Mouse (Mus musculus) heart, embryonic 11.5 days (tissue): ENCODE measurements around the gene Safb2. TPM values are rescaled to one million over a fixed set of nuclear protein-coding genes. Genes with fewer than 3 reads are reported as not detected.
"Not testable (repeated sequence)": the region's sequence is repeated elsewhere in the genome, so short reads cannot be mapped to it uniquely, and the experiment has no call there.

Source experiments
- ATAC-seq: fragments of 200-750 bp; cut with Nextera tagmentation; replicated peaks from 2 replicates; pipeline ENCODE4 v1.8.0; 2017; ENCODE audit warnings: moderate library complexity; ENCODE audit not compliant: insufficient number of reproducible peaks, low FRiP score, low TSS enrichment
- H3K27ac ChIP-seq: fragments of 300-500 bp; sonication (generic); 2 replicates; pipeline ENCODE4 v1.5.1; 2014; ENCODE audit warnings: mild to moderate bottlenecking, low read depth, low read length
- H3K27me3 ChIP-seq: fragments of 300-500 bp; sonication (generic); 2 replicates; pipeline ENCODE4 v1.6.1; 2014; ENCODE audit warnings: mild to moderate bottlenecking, low read length, mixed read lengths; ENCODE audit not compliant: control insufficient read depth, insufficient read depth
- H3K36me3 ChIP-seq: fragments of 300-500 bp; sonication (generic); 2 replicates; pipeline ENCODE4 v1.6.1; 2014; ENCODE audit warnings: mild to moderate bottlenecking, low read length, moderate library complexity, mixed read lengths; ENCODE audit not compliant: control insufficient read depth, insufficient read depth
- H3K4me1 ChIP-seq: fragments of 300-500 bp; sonication (generic); 2 replicates; pipeline ENCODE4 v1.6.1; 2014; ENCODE audit warnings: low read length; ENCODE audit not compliant: control insufficient read depth, insufficient read depth
- H3K4me2 ChIP-seq: fragments of 300-500 bp; sonication (generic); 2 replicates; pipeline ENCODE4 v1.6.1; 2014; ENCODE audit warnings: mild to moderate bottlenecking, moderate library complexity
- H3K4me3 ChIP-seq: fragments of 300-500 bp; sonication (generic); 2 replicates; pipeline ENCODE4 v1.5.1; 2014; ENCODE audit warnings: low read depth, low read length
- H3K9ac ChIP-seq: fragments of 300-500 bp; sonication (generic); 2 replicates; pipeline ENCODE4 v1.6.1; 2014; ENCODE audit warnings: mild to moderate bottlenecking, low read depth, low read length, moderate library complexity
- H3K9me3 ChIP-seq: fragments of 300-500 bp; sonication (generic); replicated peaks from 2 replicates; pipeline ENCODE4 v1.6.1; 2016; ENCODE audit warnings: low read length; ENCODE audit not compliant: control insufficient read depth
- WGBS: fragments of 180-500 bp; shearing (Covaris S2); extraction: QIAGEN DNeasy Blood & Tissue Kit; methylation state at CpG from one replicate; pipeline ENCODE4 v1.1.7; 2014; ENCODE audit not compliant: insufficient replicate concordance; 5-methylcytosine and 5-hydroxymethylcytosine counted together
- polyA plus RNA-seq: library from polyadenylated mRNA; unstranded; fragments of >200 nt; fragmentation: Nextera tagmentation; extraction: Ambion mirVana; gene quantifications from 2 replicates; pipeline ENCODE4 v1.2.1, GENCODE M21; 2014

The Safb2 gene
- 47.7 and 48.0 TPM in 2 replicates for polyA plus RNA-seq

DNA sequence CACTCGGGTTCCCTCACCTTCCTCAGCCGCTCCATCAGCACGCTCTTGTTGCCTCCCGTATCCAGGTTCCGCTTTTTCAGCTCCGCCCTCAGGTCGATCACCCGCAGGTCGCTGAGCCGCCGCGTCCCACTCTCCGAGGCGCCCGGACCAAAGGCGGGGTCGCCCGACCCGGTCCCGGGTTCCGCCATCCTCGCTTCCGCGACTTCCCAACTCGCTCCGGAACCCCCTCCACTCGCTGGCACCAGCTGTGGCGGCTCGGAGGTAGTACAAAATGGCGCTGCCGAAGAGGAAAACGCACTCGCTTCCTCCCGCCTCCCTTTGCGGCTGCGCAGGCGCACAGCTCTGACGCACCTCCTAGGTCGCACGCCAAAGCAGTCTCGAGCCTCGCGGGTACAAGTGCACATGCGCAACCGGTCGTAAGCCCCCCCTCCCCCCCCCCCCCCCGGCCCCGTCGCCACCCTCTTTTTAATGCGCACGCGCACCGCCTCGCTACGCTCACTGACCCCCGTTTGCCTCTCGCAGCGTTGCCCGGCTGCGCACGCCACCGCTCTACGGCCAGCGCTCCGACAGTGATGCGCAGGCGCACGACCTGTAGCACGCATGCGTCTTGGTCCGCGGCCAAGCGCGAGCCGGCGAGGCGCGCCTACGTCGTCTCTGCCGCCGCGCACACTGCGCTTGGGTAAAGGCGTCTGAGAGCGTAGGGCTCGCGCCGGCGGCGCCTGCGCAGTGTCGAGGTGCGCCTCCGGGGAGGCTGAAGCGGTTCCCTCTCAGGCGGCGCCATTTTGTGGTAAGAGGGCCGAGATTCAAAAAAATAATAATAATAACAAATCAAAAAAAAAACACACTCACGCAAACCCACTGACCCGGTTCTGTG lies at the start of gene Safb2, which contains the start of gene Safb:
Gene Safb2 (minus strand): TSS at position 329 of the 874 bp plus-strand sequence.
Gene Safb (plus strand): TSS at position 569 of the 874 bp plus-strand sequence.
- H3K9ac ChIP-seq, result peak within 1 kb of the TSS; percentile 92
- no peaks in the 10 kb centered on the region for H3K27me3 ChIP-seq
- ATAC-seq, result peak; percentile 95
- H3K4me2 ChIP-seq, result peak within 1 kb of the TSS; percentile 89
- under 1% methylated on average over 89 of the region's 101 CpGs for WGBS
- no peaks in the 10 kb centered on the region for H3K9me3 ChIP-seq
- H3K36me3 ChIP-seq, result peaks cover 23% of the 10 kb centered on the region; the same call in 1 of the 2 replicates
- H3K4me1 ChIP-seq, result peaks cover 25% of the 10 kb centered on the region
- H3K27ac ChIP-seq, result peak within 1 kb of the TSS; percentile 95
- H3K4me3 ChIP-seq, result peak within 1 kb of the TSS; percentile 92

DNA sequence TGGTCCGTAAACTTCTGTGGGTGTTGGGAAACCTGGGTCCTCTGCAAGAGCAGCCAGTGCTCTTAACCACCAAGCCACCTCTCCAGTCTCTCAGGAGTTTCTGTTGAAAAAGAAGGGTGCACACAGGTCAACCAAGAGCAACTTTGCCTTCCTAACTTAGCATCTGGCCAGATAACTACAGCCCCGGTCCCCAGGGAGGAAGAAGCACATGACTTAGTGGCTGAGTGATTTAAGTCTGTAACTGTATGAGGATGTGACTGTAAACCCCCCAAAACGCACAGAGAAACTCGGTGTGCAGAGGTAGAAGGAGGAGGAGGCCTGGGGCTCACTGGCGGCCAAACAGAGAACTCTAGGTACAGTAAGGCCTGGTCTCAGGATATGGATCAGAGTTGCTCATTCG lies 49.6 kb upstream of the Safb2 start:
- no peak for ATAC-seq
- H3K27me3 ChIP-seq, result no peaks in the 10 kb centered on the region
- H3K9ac ChIP-seq, result no peak overlapping the region
- no peak overlapping the region for H3K4me2 ChIP-seq
- no peaks in the 10 kb centered on the region for H3K36me3 ChIP-seq
- H3K27ac ChIP-seq, result no peak overlapping the region
- H3K4me3 ChIP-seq, result no peak overlapping the region
- no peaks in the 10 kb centered on the region for H3K9me3 ChIP-seq
- 80% methylated on average over 6 of the region's 6 CpGs for WGBS
- H3K4me1 ChIP-seq, result no peaks in the 10 kb centered on the region

DNA sequence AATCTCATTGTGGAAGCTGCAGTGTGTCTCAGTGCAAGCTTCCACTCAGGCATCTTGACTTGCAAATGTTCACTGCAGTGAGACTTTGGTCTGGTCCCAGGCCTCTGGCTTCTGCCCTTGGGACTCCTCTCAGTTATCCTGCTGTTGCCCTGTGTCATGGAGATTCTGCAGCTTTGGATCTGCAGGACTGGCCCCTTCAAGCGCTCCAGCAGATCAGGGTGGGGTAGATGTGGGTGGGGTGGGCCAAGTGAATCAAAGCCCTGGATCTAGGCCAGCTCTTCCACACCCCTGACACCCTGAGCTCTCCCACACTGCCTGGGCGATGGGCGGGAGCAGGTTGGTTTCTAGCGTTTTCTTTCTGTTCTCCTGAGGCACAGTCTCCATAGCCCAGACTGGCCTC lies 47.4 kb upstream of the Safb2 start:
- WGBS, result 62% methylated on average over 4 of the region's 4 CpGs
- no peak overlapping the region for H3K9ac ChIP-seq
- H3K9me3 ChIP-seq, result no peaks in the 10 kb centered on the region
- no peak overlapping the region for H3K4me3 ChIP-seq
- ATAC-seq, result no peak
- H3K4me2 ChIP-seq, result no peak overlapping the region
- H3K27ac ChIP-seq, result no peak overlapping the region
- peaks cover 5% of the 10 kb centered on the region; the same call in 1 of the 2 replicates for H3K4me1 ChIP-seq
- no peaks in the 10 kb centered on the region for H3K27me3 ChIP-seq
- H3K36me3 ChIP-seq, result no peaks in the 10 kb centered on the region

DNA sequence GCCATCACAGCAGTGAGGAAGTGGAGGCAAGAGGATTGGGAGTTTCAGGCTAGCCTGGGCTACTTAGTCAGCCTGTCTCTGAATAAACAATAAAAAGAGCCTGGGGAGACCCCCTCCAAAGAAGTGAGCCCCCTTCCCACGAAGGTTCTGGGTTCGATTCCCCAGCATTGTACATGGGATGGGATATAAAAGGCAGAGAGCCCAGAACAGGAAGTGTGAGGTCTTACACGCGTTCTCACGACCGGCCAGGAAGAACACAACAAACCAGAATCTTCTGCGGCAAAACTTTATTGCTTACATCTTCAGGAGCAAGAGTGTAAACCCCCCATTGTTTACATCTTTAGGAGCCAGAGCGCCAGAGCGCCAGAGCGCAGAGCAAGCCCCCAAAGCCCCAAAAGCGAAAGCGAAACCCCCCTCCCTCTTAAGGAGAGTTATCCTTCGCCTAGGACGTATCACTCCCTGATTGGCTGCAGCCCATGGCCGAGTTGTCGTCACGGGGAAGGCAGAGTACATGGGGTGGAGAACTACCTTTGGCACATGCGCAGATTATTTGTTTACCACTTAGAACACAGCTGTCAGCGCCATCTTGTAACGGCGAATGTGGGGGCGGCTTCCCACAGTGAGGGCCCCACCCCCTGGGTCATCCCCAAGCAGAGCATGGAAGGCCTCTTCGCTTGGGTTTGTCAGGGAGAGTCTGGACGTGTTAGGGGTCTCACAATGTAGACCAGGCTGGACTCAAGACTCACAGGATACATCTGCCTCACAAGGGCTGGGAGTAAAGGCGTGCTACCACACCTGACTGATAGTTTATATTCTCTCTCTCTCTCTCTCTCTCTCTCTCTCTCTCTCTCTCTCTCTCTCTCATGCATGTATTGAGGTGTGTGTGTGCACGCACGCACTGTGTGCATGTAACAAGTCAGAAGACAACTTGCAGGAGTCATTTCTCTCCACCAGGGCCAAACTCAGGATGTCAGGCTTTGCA lies 45.7 kb upstream of the Safb2 start:
- H3K9me3 ChIP-seq, H3K4me2 ChIP-seq, H3K27ac ChIP-seq, H3K27me3 ChIP-seq, H3K36me3 ChIP-seq, ATAC-seq, H3K9ac ChIP-seq, H3K4me3 ChIP-seq: not testable (repeated sequence)
- peaks cover 15% of the 10 kb centered on the region for H3K4me1 ChIP-seq
- 79% methylated on average over 27 of the region's 27 CpGs for WGBS

DNA sequence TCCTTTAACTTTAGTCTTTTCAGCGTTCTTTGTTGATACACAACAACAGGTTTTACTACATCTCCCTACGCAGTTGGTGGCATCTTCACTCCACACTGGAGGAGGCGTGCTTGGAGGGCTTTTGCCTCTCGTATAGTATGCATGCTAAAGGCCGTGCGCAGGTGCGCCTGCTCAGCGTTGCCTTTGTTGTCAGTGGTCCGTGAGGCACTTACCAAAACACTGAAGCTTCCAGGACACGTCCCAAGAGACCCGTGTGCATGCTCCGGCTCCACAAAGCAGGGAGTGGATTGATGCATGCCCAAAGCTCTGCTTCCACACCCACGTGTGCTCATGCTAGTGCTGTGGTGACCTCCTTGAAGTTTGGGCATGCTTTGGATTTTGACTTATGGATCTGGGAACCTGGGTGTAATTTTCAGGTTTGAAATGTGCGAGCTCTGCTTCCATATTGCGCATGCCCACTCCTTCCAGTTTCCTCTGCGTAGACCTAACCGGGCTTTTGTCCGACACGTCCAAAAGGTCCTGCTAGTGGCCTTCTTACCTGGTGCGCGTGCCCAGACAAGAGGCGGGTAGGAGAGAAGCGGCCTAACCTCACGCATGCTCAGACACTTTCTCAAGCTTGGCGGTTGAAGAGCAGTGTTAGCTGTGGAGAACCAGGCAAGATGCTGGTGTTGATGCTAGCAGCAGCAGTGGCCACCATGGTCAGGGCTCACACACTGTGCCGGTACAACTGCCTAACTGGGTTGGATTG lies 43.3 kb upstream of the Safb2 start, which contains the start of gene Catsperd:
Gene Catsperd (plus strand): TSS at position 614 of the 748 bp plus-strand sequence.
- peak within 1 kb of the TSS; percentile 81 for H3K9ac ChIP-seq
- peaks cover 16% of the 10 kb centered on the region for H3K4me1 ChIP-seq
- no peaks in the 10 kb centered on the region for H3K27me3 ChIP-seq
- peaks cover 5% of the 10 kb centered on the region; the same call in 1 of the 2 replicates for H3K36me3 ChIP-seq
- H3K27ac ChIP-seq, result peak within 1 kb of the TSS; percentile 38
- peak within 1 kb of the TSS; percentile 80 for H3K4me3 ChIP-seq
- WGBS, result 11% methylated on average over 26 of the region's 26 CpGs
- peak within 1 kb of the TSS; percentile 96 for H3K4me2 ChIP-seq
- H3K9me3 ChIP-seq, result no peaks in the 10 kb centered on the region
- no peak; the same call in 1 of the 2 replicates for ATAC-seq

DNA sequence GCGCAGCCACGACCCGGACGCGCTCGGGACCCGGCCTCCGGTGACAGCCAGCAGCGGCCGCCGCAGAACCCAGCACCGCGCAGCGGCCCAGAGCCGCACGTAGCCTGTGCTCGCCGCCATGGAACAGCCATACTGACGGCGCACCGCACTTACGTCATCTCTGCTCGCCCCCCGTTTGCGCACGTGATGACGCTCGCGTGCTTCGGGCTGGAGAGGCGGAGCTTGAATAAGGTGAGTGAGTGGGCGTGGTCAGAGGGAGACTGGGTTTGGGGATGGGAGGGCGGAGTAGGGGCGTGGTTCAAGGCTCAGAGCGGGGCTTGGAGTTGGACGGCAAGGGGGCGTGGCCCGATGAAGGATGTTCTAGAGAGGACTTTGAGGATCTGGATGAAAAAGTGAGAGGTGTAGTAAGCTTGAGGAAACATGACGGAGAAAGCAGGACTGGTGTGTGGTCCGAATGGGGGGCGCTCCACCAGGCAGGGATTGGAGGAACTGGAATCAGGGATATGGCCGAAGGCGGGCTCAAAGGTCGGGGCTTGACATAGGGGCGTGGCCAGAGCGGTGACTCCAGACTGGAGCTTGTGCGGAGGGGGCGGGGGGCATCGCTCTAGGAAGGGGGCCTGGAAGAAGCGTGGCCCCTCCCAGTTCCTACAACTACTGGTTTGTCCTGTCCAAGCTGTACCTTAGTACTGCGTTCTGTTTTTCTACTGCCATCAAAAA lies 42.5 kb upstream of the Safb2 start, which contains the start of gene Lonp1:
Gene Lonp1 (minus strand): TSS at position 134 of the 717 bp plus-strand sequence.
- under 1% methylated on average over 51 of the region's 51 CpGs for WGBS
- Histone ChIP-seq H3K36me3 (peaks cover 5% of the 10 kb centered on the region; the same call in 1 of the 2 replicates), H3K4me2 (peak within 1 kb of the TSS; percentile 96), H3K27me3 (no peaks in the 10 kb centered on the region), H3K9ac (peak within 1 kb of the TSS; percentile 81), H3K4me3 (peak within 1 kb of the TSS; percentile 80), H3K4me1 (peaks cover 16% of the 10 kb centered on the region), H3K9me3 (no peaks in the 10 kb centered on the region), H3K27ac (peak within 1 kb of the TSS; percentile 38)
- ATAC-seq, result peak; percentile 92

DNA sequence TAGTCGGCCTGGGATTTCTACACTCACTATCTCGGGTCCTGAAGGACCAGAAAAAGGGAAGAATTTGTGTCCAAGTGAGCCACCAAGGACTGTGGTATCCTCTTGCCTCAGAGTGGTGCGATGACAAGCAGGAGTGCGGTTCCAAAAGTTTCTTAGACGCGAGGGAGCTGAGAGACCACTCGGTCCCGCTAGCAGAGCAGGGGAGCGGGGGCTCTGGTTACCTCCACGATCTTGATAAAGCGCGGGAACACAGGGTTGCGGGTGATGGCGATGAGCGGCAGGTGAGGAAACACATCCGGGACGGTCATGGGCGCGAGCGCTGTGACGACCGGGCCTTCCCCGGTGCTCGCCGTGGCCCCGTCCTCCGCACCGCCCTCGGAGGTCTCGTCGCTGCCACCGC lies 41.9 kb upstream of the Safb2 start:
- under 1% methylated on average over 25 of the region's 32 CpGs for WGBS
- Histone ChIP-seq H3K27me3 (no peaks in the 10 kb centered on the region), H3K9me3 (no peaks in the 10 kb centered on the region), H3K4me1 (peaks cover 16% of the 10 kb centered on the region), H3K4me2 (peak overlapping the region; percentile 96), H3K4me3 (peak overlapping the region; percentile 80), H3K27ac (peak overlapping the region; percentile 38; the same call in 1 of the 2 replicates), H3K36me3 (peaks cover 9% of the 10 kb centered on the region), H3K9ac (peak overlapping the region; percentile 81)
- no peak; the same call in 1 of the 2 replicates for ATAC-seq
